Mouse (Mus musculus): ENCODE results near the gene Notch2.

DNA sequence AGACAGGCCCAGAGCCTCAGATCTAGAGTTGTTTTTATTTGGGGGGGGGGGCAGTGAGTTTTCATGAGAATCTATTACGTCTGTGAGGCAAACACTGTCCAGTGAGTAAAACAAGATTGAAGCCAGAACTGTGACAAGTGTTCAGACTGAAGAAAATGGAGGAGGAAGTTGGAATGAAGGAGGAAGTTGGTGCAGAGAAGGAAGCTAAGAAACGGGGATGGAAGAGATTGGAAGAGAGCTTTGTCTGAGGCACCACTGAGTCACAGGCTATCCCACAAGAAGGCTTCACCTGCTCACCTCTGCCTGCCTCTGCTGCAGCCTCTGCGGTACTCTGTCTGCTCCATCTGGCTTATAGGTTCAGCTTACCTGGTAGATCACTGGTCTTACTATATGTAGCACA lies 74.2 kb downstream of the Notch2 start:
- TF ChIP-seq CTCF (IDR thresholded peaks at IDR 0.05; ENCODE audit: insufficient read depth, low read length) (no peak), POLR2A (IDR thresholded peaks at IDR 0.05; ENCODE audit: borderline replicate concordance, extremely low read depth, low read depth, low read length) (no peak)
